Mouse (Mus musculus) gastrocnemius, postnatal 4 days (tissue): Measurements from ENCODE around the gene Trmt11. TPM values are rescaled to one million over a fixed set of nuclear protein-coding genes. Genes with fewer than 3 reads are reported as not detected.
"Not testable (repeated sequence)": the region's sequence is repeated elsewhere in the genome, so short reads cannot be mapped to it uniquely, and the experiment has no call there.

ENCODE experiments used
- DNase-seq, 2 experiments: peaks; one replicate each; pipeline ENCODE4 v3.0.0; 2021 to 2022; ENCODE audit warnings: low spot score in 2 of 2, mixed read lengths in 2 of 2
- total RNA-seq, 2 experiments: library from RNA; stranded (reverse); gene quantifications; 2 replicates each; pipeline ENCODE4 v1.2.3; 2021

Trmt11 gene
- total RNA-seq, 2 experiments from 2014 or later, result 6.9 to 8.2 TPM

- DNase-seq, result no peak
These were observed 35.9 kb downstream of the Trmt11 start for GRCm38 (mm10) chr10:30564651-30565050.

- no peak for DNase-seq
These were observed 44.6 kb downstream of the Trmt11 start for GRCm38 (mm10) chr10:30555686-30556578.

GRCm38 (mm10) chr10:30552377-30552776 is 48.2 kb downstream of the Trmt11 start:
- DNase-seq, result no peak

- no peak for DNase-seq
These were observed 50.6 kb downstream of the Trmt11 start for GRCm38 (mm10) chr10:30549974-30550373.

GRCm38 (mm10) chr10:30538538-30538815 is 62.1 kb downstream of the Trmt11 start:
- no peak for DNase-seq

GRCm38 (mm10) chr10:30537734-30538537 is 62.6 kb downstream of the Trmt11 start:
- DNase-seq, result no peak

- not testable (repeated sequence) for DNase-seq
These were observed 64.6 kb downstream of the Trmt11 start for GRCm38 (mm10) chr10:30535930-30536329.

- no peak for DNase-seq
These were observed 73.4 kb downstream of the Trmt11 start for GRCm38 (mm10) chr10:30527122-30527521.

- DNase-seq, result no peak
These were observed 78.8 kb downstream of the Trmt11 start for GRCm38 (mm10) chr10:30521727-30522126.

- no peak for DNase-seq
These were observed 81.4 kb downstream of the Trmt11 start for GRCm38 (mm10) chr10:30519143-30519542.

- DNase-seq, result no peak
These were observed 83.3 kb downstream of the Trmt11 start for GRCm38 (mm10) chr10:30517224-30517623.

GRCm38 (mm10) chr10:30516771-30517170 is 83.8 kb downstream of the Trmt11 start:
- no peak for DNase-seq

- DNase-seq, result no peak
These were observed 95.8 kb downstream of the Trmt11 start for GRCm38 (mm10) chr10:30504736-30505135.

- DNase-seq, result no peak
These were observed 97.4 kb downstream of the Trmt11 start for GRCm38 (mm10) chr10:30503168-30503567.

GRCm38 (mm10) chr10:30502718-30503117 is 97.8 kb downstream of the Trmt11 start:
- no peak for DNase-seq

- DNase-seq, result not testable (repeated sequence)
These were observed 102.3 kb downstream of the Trmt11 start for GRCm38 (mm10) chr10:30498223-30498622.

Other genes with a start within 250 kb of the Trmt11 start
- gene Hint3, start 28.9 kb upstream of the Trmt11 start, total RNA-seq, result 10 to 100 TPM; 30.6 to 31.3 TPM
- gene Ncoa7, start 202.6 kb upstream of the Trmt11 start, total RNA-seq, result 10 to 100 TPM; 11.5 to 15.0 TPM
- gene Hey2, start 242.1 kb upstream of the Trmt11 start, total RNA-seq, result 1 to 10 TPM; 1.8 to 2.0 TPM